Mouse (Mus musculus) cerebellum, adult 2 months (tissue): ENCODE results near the gene Adcyap1r1. TPM values are rescaled to one million over a fixed set of nuclear protein-coding genes. Genes with fewer than 3 reads are reported as not detected.

Experiments
- DNase-seq, 2 experiments: peaks; one replicate each; pipeline ENCODE4 v3.0.0; 2021
- H3K27ac ChIP-seq: fragments of 200-500 bp; 2 replicates; pipeline ENCODE4 v1.5.1; 2012; ENCODE audit warnings: low read length, control low read depth, inconsistent platforms; ENCODE audit not compliant: insufficient read depth
- H3K27me3 ChIP-seq: fragments of 200-500 bp; 2 replicates; pipeline ENCODE4 v1.6.1; 2012; ENCODE audit warnings: inconsistent platforms, mild to moderate bottlenecking, low read length, moderate library complexity; ENCODE audit not compliant: control insufficient read depth, insufficient read depth
- H3K4me1 ChIP-seq: fragments of 200-500 bp; 2 replicates; pipeline ENCODE4 v1.6.1; 2011; ENCODE audit warnings: low read length; ENCODE audit not compliant: control insufficient read depth, insufficient read depth
- H3K4me3 ChIP-seq: fragments of 200-500 bp; replicated peaks from 2 replicates; pipeline ENCODE3; 2011; ENCODE audit warnings: mild to moderate bottlenecking, low read depth, low read length, control low read depth; ENCODE audit not compliant: insufficient read depth
- CTCF ChIP-seq: fragments of 200-500 bp; IDR thresholded peaks from 2 replicates; pipeline ENCODE4 v1.5.1; 2011; ENCODE audit warnings: low read depth, mild to moderate bottlenecking, control low read depth, low read length, moderate library complexity, borderline replicate concordance; ENCODE audit not compliant: insufficient read depth
- POLR2A ChIP-seq: fragments of 200-500 bp; IDR thresholded peaks from 2 replicates; pipeline ENCODE4 v1.6.1; 2011; ENCODE audit warnings: low read length, control low read depth, borderline replicate concordance; ENCODE audit not compliant: insufficient read depth
- WGBS: fragments of 180-500 bp; shearing (Covaris S2); methylation state at CpG from one replicate; pipeline ENCODE4 v1.1.7; 2018; 5-methylcytosine and 5-hydroxymethylcytosine counted together
- polyA plus RNA-seq: library from polyadenylated mRNA; depleted of rRNA; stranded (reverse); fragments of >200 nt; gene quantifications from 2 replicates; pipeline ENCODE4 v1.2.3, GENCODE M21; 2012

The Adcyap1r1 gene
- polyA plus RNA-seq, 1 experiment = 77.6 TPM

DNA sequence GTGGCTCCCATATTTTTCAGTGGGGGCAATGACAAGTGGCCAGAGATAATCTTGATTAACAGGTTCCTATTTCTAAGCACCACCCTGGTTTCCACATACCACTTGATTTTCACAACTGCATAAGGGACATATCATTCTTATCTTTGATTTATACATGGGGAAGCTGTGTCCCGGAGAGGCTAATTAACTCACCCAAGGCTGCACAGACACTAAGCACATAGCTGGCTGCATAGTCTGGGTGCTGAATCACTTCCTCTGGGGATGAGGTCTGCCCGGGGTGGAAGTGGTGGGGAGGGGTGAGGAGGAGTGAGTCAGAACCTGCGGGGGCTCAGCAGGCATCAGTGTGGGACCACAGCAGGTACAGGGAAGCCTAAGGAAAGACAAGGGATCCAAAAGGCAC, 13.9 kb upstream of the Adcyap1r1 start:
- Histone ChIP-seq H3K27ac (no peak overlapping the region), H3K4me1 (peaks cover 10% of the 10 kb centered on the region), H3K27me3 (no peaks in the 10 kb centered on the region), H3K4me3 (no peak overlapping the region)
- WGBS = 73% methylated on average over 3 of the region's 3 CpGs
- DNase-seq = no peak
- no peak for TF ChIP-seq CTCF
- TF ChIP-seq POLR2A = no peak

DNA sequence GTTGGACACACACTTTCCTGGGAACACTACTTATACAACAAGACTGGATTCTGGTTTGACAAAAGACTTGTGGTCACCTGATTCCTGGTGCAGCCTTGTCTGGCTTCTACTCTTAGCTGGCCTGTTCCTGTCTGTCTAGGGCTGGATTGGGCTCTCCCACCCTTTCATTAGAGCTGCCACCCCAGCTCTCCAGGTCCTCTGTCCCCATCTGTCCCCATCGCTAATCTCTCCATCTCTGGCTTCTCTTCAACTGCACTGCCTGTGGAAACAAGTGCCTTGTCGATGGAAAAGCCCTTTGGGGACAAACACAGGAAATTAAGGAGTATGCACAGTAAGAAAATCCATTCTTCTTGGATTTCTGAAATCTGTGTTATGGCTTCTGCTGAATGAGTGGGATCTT, 12.9 kb upstream of the Adcyap1r1 start:
- H3K4me1 ChIP-seq = peaks cover 10% of the 10 kb centered on the region
- WGBS = 33% methylated on average over 2 of the region's 2 CpGs

DNA sequence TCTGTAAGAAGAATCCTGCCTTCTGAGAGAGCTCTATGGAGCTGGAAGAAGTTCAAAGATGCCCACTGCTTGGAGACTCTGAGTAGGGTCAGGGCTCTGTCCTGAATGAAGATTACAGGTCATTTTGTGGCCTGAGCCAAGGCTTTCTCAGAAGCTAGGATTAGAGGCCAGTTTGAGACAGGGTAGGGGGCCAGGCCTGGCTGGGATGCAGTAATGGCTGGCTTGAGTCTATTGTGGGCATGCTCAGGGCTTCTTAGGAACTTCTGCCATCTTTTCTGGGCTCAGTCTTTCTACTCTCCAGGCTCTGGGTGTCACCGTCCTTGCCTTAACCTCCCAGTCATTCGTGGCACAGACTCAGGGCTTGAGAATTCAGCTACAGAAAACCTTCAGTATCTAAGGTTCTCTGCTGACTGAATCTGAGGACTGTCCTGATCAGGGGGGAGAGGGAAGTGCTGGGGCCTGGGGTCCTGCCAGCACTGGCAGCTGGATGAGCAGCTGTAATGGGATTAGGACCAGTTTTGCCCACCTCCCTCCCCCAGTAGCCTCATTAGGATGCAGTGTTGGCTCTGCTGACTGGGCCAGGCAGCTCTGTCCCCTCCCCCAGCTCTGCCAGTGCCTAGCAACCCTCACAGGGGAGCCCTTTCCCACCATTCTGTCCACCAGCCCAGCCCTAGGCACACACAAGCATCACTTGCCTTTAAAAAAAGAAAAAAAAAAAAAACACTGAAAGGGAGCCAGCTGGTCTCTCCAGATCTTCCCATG, 7.7 kb upstream of the Adcyap1r1 start:
- H3K27ac ChIP-seq = no peak overlapping the region
- H3K27me3 ChIP-seq = no peaks in the 10 kb centered on the region
- DNase-seq = peak in 1 of 2 experiments; percentile 52
- no peaks in the 10 kb centered on the region for H3K4me1 ChIP-seq
- no peak overlapping the region for H3K4me3 ChIP-seq
- TF ChIP-seq CTCF (no peak), POLR2A (no peak)
- 45% methylated on average over 2 of the region's 2 CpGs for WGBS

More for the DNA sequence above, 12.9 kb upstream of the Adcyap1r1 start:
- Histone ChIP-seq H3K27me3 (no peaks in the 10 kb centered on the region), H3K27ac (no peak overlapping the region), H3K4me3 (no peak overlapping the region)
- TF ChIP-seq CTCF = no peak
- no peak for TF ChIP-seq POLR2A
- no peak for DNase-seq

DNA sequence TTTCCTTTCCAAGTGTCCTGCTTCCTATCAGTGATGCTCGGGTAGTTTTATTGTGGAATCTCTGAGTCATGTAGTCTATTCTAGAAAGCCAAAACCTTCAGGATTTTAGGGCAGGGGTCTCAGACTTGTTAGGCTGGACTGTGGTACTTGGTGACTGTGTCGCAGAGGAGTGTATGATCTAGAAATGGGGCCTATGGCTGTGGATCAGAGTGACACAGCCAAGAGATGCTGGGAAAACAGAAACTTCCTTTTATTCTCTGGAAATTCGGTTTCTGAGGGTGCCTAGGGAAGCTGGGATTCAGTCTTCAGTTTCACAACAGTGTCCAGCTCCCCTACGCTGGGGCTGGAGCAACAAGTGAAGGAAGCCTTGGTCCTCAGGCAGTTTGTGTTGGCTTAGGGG, 7.1 kb upstream of the Adcyap1r1 start:
- no peak for TF ChIP-seq POLR2A
- no peak for TF ChIP-seq CTCF
- Histone ChIP-seq H3K4me1 (no peaks in the 10 kb centered on the region), H3K27me3 (no peaks in the 10 kb centered on the region), H3K4me3 (no peak overlapping the region), H3K27ac (no peak overlapping the region)
- WGBS = 56% methylated on average over 4 of the region's 4 CpGs
- DNase-seq = no peak

DNA sequence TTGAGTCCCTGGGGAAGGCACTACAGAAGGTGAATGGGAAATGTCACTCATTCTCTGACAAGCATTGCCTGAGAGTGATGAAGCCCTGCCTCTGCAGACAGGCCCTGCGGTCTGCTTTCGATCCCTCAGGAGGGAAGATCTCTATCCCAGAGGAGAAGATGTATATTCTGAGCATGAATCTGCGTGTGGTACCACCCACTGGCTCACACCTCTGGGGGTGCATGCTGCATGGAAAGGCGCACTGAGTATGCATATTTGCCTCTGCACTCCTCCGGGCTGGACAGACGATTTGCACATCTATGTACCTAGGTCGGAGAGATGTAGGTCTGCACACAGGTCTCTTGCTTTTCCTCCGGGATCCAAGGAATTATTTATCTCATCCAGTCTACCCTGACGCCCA, 3.6 kb upstream of the Adcyap1r1 start:
- DNase-seq = no peak
- TF ChIP-seq CTCF (no peak), POLR2A (no peak)
- WGBS = 92% methylated on average over 9 of the region's 9 CpGs
- Histone ChIP-seq H3K27me3 (no peaks in the 10 kb centered on the region), H3K4me1 (peaks cover 3% of the 10 kb centered on the region; the same call in 1 of the 2 replicates), H3K4me3 (no peak overlapping the region), H3K27ac (no peak overlapping the region)

DNA sequence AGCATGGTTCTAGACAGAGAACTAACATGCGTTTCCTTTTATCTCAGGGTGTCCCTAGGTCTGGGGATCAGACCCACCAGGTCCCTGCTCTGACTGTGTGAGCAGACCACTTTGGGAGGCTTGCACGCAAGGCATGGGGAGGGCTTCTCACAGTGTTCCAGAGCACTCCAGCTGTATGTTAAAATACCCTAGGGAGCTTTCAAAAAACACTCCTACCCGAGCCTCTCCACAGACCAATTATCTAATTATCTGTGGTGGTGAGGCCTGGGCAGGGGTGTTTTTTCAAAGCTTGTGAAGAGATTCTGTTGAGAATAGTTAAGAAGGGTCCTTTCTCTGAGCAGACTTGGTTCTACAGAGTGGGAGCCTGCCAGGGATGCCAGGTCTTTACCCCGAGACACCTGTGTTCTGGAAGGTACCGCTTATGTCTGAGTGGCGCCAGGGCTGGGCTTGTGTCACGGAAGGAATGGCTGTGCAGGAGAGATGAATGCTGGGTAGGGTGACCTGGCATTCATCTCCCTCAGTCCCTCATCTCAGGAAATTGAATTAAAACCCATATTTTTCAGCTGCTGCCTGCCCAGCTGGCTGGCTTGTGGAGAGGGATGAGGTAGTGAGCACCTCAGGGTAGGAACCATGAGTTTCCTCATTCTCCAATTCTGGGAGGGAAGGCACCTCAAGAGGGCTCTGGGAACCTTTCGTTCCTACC, 2.7 kb upstream of the Adcyap1r1 start:
- Histone ChIP-seq H3K27me3 (no peaks in the 10 kb centered on the region), H3K4me3 (no peak overlapping the region), H3K4me1 (peaks cover 11% of the 10 kb centered on the region), H3K27ac (no peak overlapping the region)
- no peak for DNase-seq
- WGBS = 88% methylated on average over 8 of the region's 8 CpGs
- TF ChIP-seq CTCF (no peak), POLR2A (no peak)

DNA sequence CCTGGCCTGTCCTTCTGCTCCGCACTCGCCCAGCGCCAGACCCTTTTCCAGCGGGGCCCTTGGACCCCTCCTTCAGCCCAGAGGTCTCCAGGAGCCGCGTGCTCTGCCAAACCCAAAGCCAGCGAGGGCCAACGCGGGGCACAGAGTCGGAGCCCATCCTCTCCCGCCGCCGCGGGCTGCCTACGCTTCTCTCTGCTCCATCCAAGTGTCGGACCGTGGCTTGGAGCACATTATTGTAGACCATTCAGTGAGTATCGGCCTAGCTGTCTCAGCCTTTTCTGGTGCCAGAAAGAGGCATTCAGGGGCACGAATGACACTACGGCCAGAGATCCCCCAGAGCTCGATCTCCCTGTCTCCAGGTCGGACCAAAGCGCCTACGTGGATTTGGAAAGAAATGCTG, 603 bp downstream of the Adcyap1r1 start:
- DNase-seq = no peak

DNA sequence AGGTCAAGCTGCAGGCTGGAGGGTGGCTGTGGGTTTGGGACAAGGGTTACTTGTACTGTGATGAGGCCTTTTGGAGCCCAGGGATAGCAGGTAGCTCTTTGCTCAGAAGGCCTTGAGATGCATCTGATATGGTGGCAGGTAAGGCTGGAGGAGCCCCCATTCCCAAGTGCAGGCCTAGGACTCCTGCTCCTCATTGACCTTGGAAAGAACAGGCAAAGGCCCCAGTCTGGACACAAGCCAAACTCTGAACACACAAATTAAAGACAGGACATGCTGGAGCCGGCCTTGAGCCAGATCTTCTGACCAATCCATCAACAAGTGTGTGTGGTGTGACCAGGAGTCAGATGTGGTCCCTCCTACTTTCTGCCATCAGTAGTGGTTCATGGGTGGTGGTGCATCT, 1.8 kb downstream of the Adcyap1r1 start:
- TF ChIP-seq CTCF = no peak
- no peak for TF ChIP-seq POLR2A
- Histone ChIP-seq H3K4me3 (peak overlapping the region; percentile 20), H3K27ac (no peak overlapping the region), H3K4me1 (peaks cover 40% of the 10 kb centered on the region), H3K27me3 (no peaks in the 10 kb centered on the region)
- 27% methylated on average over 1 of the region's 1 CpGs for WGBS
- DNase-seq = peak; percentile 54 to 57

More for the DNA sequence above, 603 bp downstream of the Adcyap1r1 start:
- Histone ChIP-seq H3K4me1 (peaks cover 36% of the 10 kb centered on the region), H3K27ac (peak overlapping the region; percentile 79), H3K27me3 (no peaks in the 10 kb centered on the region), H3K4me3 (peak overlapping the region; percentile 76)
- TF ChIP-seq CTCF (no peak), POLR2A (no peak)
- 2% methylated on average over 24 of the region's 24 CpGs for WGBS
